Mouse (Mus musculus) inflammation-experienced regulatory T-cells, adult 6 months (primary cell): ENCODE data around the gene Etfdh. TPM values are rescaled to one million over a fixed set of nuclear protein-coding genes. Genes with fewer than 3 reads are reported as not detected.

Experiments
- ATAC-seq: one replicate; pipeline ENCODE4 v1.8.0; 2017
- polyA plus RNA-seq, 3 experiments: library from polyadenylated mRNA; unstranded; fragments of 100-300 nt; shearing (Covaris generic); gene quantifications; one replicate each; pipeline ENCODE4 v1.2.1; 2017

The Etfdh gene
- 10 to 100 TPM; 39.9 to 51.6 (median 42.9) TPM for polyA plus RNA-seq

- ATAC-seq: no peak
Measured at GRCm38 (mm10) chr3:79629416-79629730, at the start of gene Etfdh. Etfdh (minus strand) TSS chr3:79629500.

GRCm38 (mm10) chr3:79676411-79676810, 47.1 kb upstream of the Etfdh start:
- no peak for ATAC-seq

GRCm38 (mm10) chr3:79674641-79675040, 45.3 kb upstream of the Etfdh start:
- ATAC-seq: no peak

GRCm38 (mm10) chr3:79673082-79673481, 43.8 kb upstream of the Etfdh start:
- peak; percentile 54 for ATAC-seq

- ATAC-seq: no peak
Measured at GRCm38 (mm10) chr3:79672188-79672587, 42.9 kb upstream of the Etfdh start.

GRCm38 (mm10) chr3:79670556-79670955, 41.3 kb upstream of the Etfdh start:
- ATAC-seq: no peak

- peak; percentile 77 for ATAC-seq
Measured at GRCm38 (mm10) chr3:79664787-79665408, 35.6 kb upstream of the Etfdh start.

- no peak for ATAC-seq
Measured at GRCm38 (mm10) chr3:79656682-79657081, 27.4 kb upstream of the Etfdh start.

GRCm38 (mm10) chr3:79652129-79652528, 22.8 kb upstream of the Etfdh start:
- ATAC-seq: no peak

GRCm38 (mm10) chr3:79628561-79629415, 512 bp downstream of the Etfdh start, which contains the start of gene 4930579G24Rik:
4930579G24Rik (plus strand) TSS chr3:79629079.
- peak; percentile 93 for ATAC-seq

GRCm38 (mm10) chr3:79628182-79628560, 1.1 kb downstream of the Etfdh start:
- ATAC-seq: peak; percentile 2

- ATAC-seq: peak; percentile 7
Measured at GRCm38 (mm10) chr3:79627484-79628181, 1.7 kb downstream of the Etfdh start.

- ATAC-seq: no peak
Measured at GRCm38 (mm10) chr3:79609886-79610285, 19.4 kb downstream of the Etfdh start.

- no peak for ATAC-seq
Measured at GRCm38 (mm10) chr3:79595468-79595867, 33.8 kb downstream of the Etfdh start.

- no peak for ATAC-seq
Measured at GRCm38 (mm10) chr3:79591793-79592471, 37.4 kb downstream of the Etfdh start.

- ATAC-seq: peak; percentile 92
Measured at GRCm38 (mm10) chr3:79590863-79591792, 38.2 kb downstream of the Etfdh start, which contains the start of gene Ppid. Ppid (plus strand) TSS chr3:79591342.

GRCm38 (mm10) chr3:79589671-79590070, 39.6 kb downstream of the Etfdh start:
- ATAC-seq: no peak

- ATAC-seq: peak; percentile 78
Measured at GRCm38 (mm10) chr3:79586804-79587203, 42.5 kb downstream of the Etfdh start.

- ATAC-seq: no peak
Measured at GRCm38 (mm10) chr3:79579891-79580575, 49.3 kb downstream of the Etfdh start.

GRCm38 (mm10) chr3:79578164-79578563, 51.1 kb downstream of the Etfdh start:
- ATAC-seq: no peak

- no peak for ATAC-seq
Measured at GRCm38 (mm10) chr3:79577606-79578005, 51.7 kb downstream of the Etfdh start.
